10 mouse cellular contexts compared by ENCODE assay signal in the genomic region with DNA sequence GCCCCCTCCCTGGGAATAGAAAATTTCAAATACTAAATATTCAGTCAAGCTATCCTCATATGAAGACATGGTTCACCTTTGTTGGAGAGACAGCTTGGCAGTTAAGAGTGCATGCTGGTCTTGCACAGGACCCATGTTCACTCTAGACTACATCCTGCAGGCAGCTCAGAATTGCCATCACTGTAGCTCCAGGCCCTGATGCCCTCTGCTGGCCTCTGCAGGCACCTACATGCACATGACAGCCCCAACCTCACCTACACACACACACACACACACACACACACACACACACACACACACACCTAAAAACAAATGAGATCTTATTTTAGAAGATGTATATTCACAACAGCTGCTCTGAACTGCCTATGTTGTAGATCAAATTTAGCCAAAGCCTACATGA. TPM values are rescaled to one million over a fixed set of nuclear protein-coding genes. Genes with fewer than 3 reads are reported as not detected.
DNase-seq lines count a peak whose midpoint lies in the region; ATAC-seq and TF ChIP-seq lines count a peak whose summit lies in the region.
"Had no signal": no experiment of that assay in that cellular context is flagged by ENCODE, and none has a peak within 500 bp of the region (broad histone marks: within the 10 kb centered on the region; RNA-seq: fewer than 3 reads in every experiment).

No protein-coding gene starts in this region.

- no peaks in the 10 kb centered on the region for H3K79me2 ChIP-seq in heart, adult 2 months (replicated peaks; ENCODE audit: control insufficient read depth, insufficient read depth, low read length)

- TF ChIP-seq CTCF in heart, adult 2 months (IDR thresholded peaks at IDR 0.05), result peak; percentile 35
- peak; percentile 25; the same call in 1 of the 2 replicates for TF ChIP-seq CTCF in testis, adult 2 months (IDR thresholded peaks at IDR 0.05; ENCODE audit: control insufficient read depth, insufficient read depth, insufficient replicate concordance, low read depth, low read length)
- TF ChIP-seq CTCF in embryonic fibroblast, embryonic 13.5 days (IDR thresholded peaks at IDR 0.05; ENCODE audit: borderline replicate concordance, insufficient read depth, low read length), result 0 out of 2 replicates have a peak, but pooled peaks have one; percentile 9

- no peak for ATAC-seq in midbrain, embryonic 14.5 days (ENCODE audit: low FRiP score, low TSS enrichment)

- intact Hi-C loops in heart, adult 2 months (cut with DNase I), result no loop called here

- H3K9me3 ChIP-seq in heart, embryonic 10.5 days, result no peaks in the 10 kb centered on the region
- no peaks in the 10 kb centered on the region for H3K9me3 ChIP-seq in midbrain, embryonic 14.5 days (ENCODE audit: control insufficient read depth, low read length)
- H3K9me3 ChIP-seq: hindbrain, embryonic 13.5 days; liver, embryonic 13.5 days had no signal

- H3K4me3 ChIP-seq in heart, adult 2 months, result no peak overlapping the region
- H3K4me3 ChIP-seq in heart, embryonic 10.5 days, result no peak overlapping the region
- H3K4me3 ChIP-seq in testis, adult 2 months (ENCODE audit: control insufficient read depth, low read depth, low read length), result no peak overlapping the region
- H3K4me3 ChIP-seq in embryonic fibroblast, embryonic 13.5 days (ENCODE audit: insufficient read depth, low read length), result no peak overlapping the region
- no peak overlapping the region for H3K4me3 ChIP-seq in midbrain, embryonic 14.5 days (replicated peaks; ENCODE audit: low read depth, low read length)
- H3K4me3 ChIP-seq: hindbrain, embryonic 13.5 days; liver, embryonic 13.5 days had no signal

- H3K27ac ChIP-seq in heart, adult 2 months, result no peak overlapping the region
- no peak overlapping the region for H3K27ac ChIP-seq in heart, embryonic 10.5 days
- no peak overlapping the region for H3K27ac ChIP-seq in testis, adult 2 months (ENCODE audit: control insufficient read depth, insufficient read depth, low read depth, low read length)
- H3K27ac ChIP-seq in embryonic fibroblast, embryonic 13.5 days (ENCODE audit: insufficient read depth, low read length), result no peak overlapping the region
- H3K27ac ChIP-seq in midbrain, embryonic 14.5 days (replicated peaks; ENCODE audit: low read depth, low read length), result no peak overlapping the region
- H3K27ac ChIP-seq: hindbrain, embryonic 13.5 days; liver, embryonic 13.5 days had no signal

- H3K27me3 ChIP-seq in heart, adult 2 months (ENCODE audit: control insufficient read depth, insufficient read depth, low read length), result no peaks in the 10 kb centered on the region
- H3K27me3 ChIP-seq in heart, embryonic 10.5 days (ENCODE audit: insufficient read depth, poor library complexity, severe bottlenecking), result no peaks in the 10 kb centered on the region
- H3K27me3 ChIP-seq in testis, adult 2 months (ENCODE audit: control insufficient read depth, insufficient read depth, low read length), result no peaks in the 10 kb centered on the region
- H3K27me3 ChIP-seq in midbrain, embryonic 14.5 days (ENCODE audit: control insufficient read depth, insufficient read depth, low read length), result no peaks in the 10 kb centered on the region
- H3K27me3 ChIP-seq: hindbrain, embryonic 13.5 days; liver, embryonic 13.5 days had no signal

- no peak overlapping the region for H3K9ac ChIP-seq in heart, adult 2 months (ENCODE audit: low read depth, low read length)
- no peak overlapping the region for H3K9ac ChIP-seq in midbrain, embryonic 14.5 days (replicated peaks; ENCODE audit: low read length)
- H3K9ac ChIP-seq: hindbrain, embryonic 13.5 days; liver, embryonic 13.5 days had no signal

- no peak for TF ChIP-seq POLR2A in heart, adult 2 months (IDR thresholded peaks at IDR 0.05; ENCODE audit: insufficient read depth, low read depth, low read length)
- TF ChIP-seq POLR2A in testis, adult 2 months (IDR thresholded peaks at IDR 0.05; ENCODE audit: control insufficient read depth, low read depth, low read length), result no peak
- TF ChIP-seq POLR2A in embryonic fibroblast, embryonic 13.5 days (IDR thresholded peaks at IDR 0.05; ENCODE audit: low read depth, low read length), result no peak

- no peak for DNase-seq in heart, adult 2 months
- DNase-seq in heart, embryonic 10.5 days (ENCODE audit: low spot score), result no peak
- DNase-seq in testis, postnatal 14 days (ENCODE audit: low spot score), result no peak
- DNase-seq in thymus, postnatal 36 days, result peak; percentile 40 to 51
- no peak for DNase-seq in Muller cell, postnatal 12 days (ENCODE audit: inconsistent ontology term)
- DNase-seq in midbrain, embryonic 14.5 days, result no peak
- DNase-seq: liver, embryonic 13.5 days had no signal

- H3K4me2 ChIP-seq in midbrain, embryonic 14.5 days (ENCODE audit: low read length), result no peak overlapping the region
- H3K4me2 ChIP-seq: hindbrain, embryonic 13.5 days; liver, embryonic 13.5 days had no signal

- TF ChIP-seq EP300 in heart, adult 2 months (IDR thresholded peaks at IDR 0.05; ENCODE audit: insufficient read depth, low read depth, low read length), result no peak

- H3K4me1 ChIP-seq in heart, adult 2 months (ENCODE audit: control insufficient read depth, insufficient read depth, low read length), result no peaks in the 10 kb centered on the region
- H3K4me1 ChIP-seq in heart, embryonic 10.5 days, result peaks cover 9% of the 10 kb centered on the region; the same call in 1 of the 2 replicates
- no peaks in the 10 kb centered on the region for H3K4me1 ChIP-seq in testis, adult 2 months (ENCODE audit: control insufficient read depth, insufficient read depth, low read length)
- H3K4me1 ChIP-seq in embryonic fibroblast, embryonic 13.5 days (ENCODE audit: control insufficient read depth, insufficient read depth, low read length), result no peaks in the 10 kb centered on the region
- no peaks in the 10 kb centered on the region for H3K4me1 ChIP-seq in midbrain, embryonic 14.5 days (ENCODE audit: control insufficient read depth, insufficient read depth, low read length)
- H3K4me1 ChIP-seq: hindbrain, embryonic 13.5 days; liver, embryonic 13.5 days had no signal

- no peaks in the 10 kb centered on the region for H3K36me3 ChIP-seq in heart, adult 2 months (ENCODE audit: control insufficient read depth, insufficient read depth, low read length)
- H3K36me3 ChIP-seq in heart, embryonic 10.5 days, result peaks cover 41% of the 10 kb centered on the region
- H3K36me3 ChIP-seq in testis, adult 2 months (ENCODE audit: control insufficient read depth, insufficient read depth, low read length), result peaks cover 2% of the 10 kb centered on the region
- H3K36me3 ChIP-seq in midbrain, embryonic 14.5 days (ENCODE audit: control insufficient read depth, insufficient read depth, low read length), result peaks cover 40% of the 10 kb centered on the region
- H3K36me3 ChIP-seq: liver, embryonic 13.5 days had no signal

RNA-seq across cellular contexts. Expression of gene Ano10, which starts 31.1 kb away (rescaled TPM):
- total RNA-seq in heart, adult 2 months (2021), result 100 to 1,000 TPM; 180 to 214 TPM
- 167 and 286 TPM in 2 replicates for polyA plus RNA-seq in heart, adult 2 months (2012; rRNA removed)
- polyA plus RNA-seq in heart, embryonic 10.5 days (2016; fragmentation: Nextera tagmentation; extraction: Ambion mirVana), result 31.4 and 36.7 TPM in 2 replicates
- 53.8 and 61.8 TPM in 2 replicates for polyA plus RNA-seq in testis, adult 2 months (2012; rRNA removed)
- 63.6 and 66.4 TPM in 2 replicates for polyA plus RNA-seq in embryonic fibroblast, embryonic 13.5 days (2011; ENCODE audit: insufficient read length, low read depth, missing spikeins)
- 33.1 and 41.2 TPM in 2 replicates for polyA plus RNA-seq in midbrain, embryonic 14.5 days (2014; fragmentation: Nextera tagmentation; extraction: Ambion mirVana)

Comparison
In these comparisons a context has a peak if more than half of its experiments do, and no peak if none do; other contexts are left out.
1. DNase-seq: peak in thymus, postnatal 36 days (2 of 2); none in heart, adult 2 months (0 of 2), heart, embryonic 10.5 days (single experiment), testis, postnatal 14 days (single experiment), Muller cell, postnatal 12 days (single experiment) and midbrain, embryonic 14.5 days (single experiment).
2. Peak in every context shown above with its lines, with median percentiles within 50 percentile points of each other: CTCF ChIP-seq.